Comparison of ENCODE assay signal across 9 mouse cellular contexts in genomic region chr12:55388478-55388877, GRCm38 (mm10). TPM values are rescaled to one million over a fixed set of nuclear protein-coding genes. Genes with fewer than 3 reads are reported as not detected.
DNase-seq lines count a peak whose midpoint lies in the region; ATAC-seq and TF ChIP-seq lines count a peak whose summit lies in the region.
"Had no signal": no experiment of that assay in that cellular context is flagged by ENCODE, and none has a peak within 500 bp of the region (broad histone marks: within the 10 kb centered on the region; RNA-seq: fewer than 3 reads in every experiment).

No protein-coding gene starts in this region.

- H3K4me2 ChIP-seq in hindbrain, embryonic 13.5 days = no peak overlapping the region
- no peak overlapping the region for H3K4me2 ChIP-seq in intestine, postnatal 0 days (replicated peaks; ENCODE audit: low read depth)
- H3K4me2 ChIP-seq in stomach, embryonic 15.5 days = no peak overlapping the region
- no peak overlapping the region for H3K4me2 ChIP-seq in forebrain, embryonic 15.5 days (replicated peaks)
- H3K4me2 ChIP-seq: heart, embryonic 15.5 days had no signal

- no peaks in the 10 kb centered on the region for H3K36me3 ChIP-seq in hindbrain, embryonic 10.5 days
- H3K36me3 ChIP-seq in hindbrain, embryonic 13.5 days = no peaks in the 10 kb centered on the region
- H3K36me3 ChIP-seq in intestine, postnatal 0 days (ENCODE audit: control insufficient read depth, insufficient read depth) = no peaks in the 10 kb centered on the region; the same call in 1 of the 2 replicates
- H3K36me3 ChIP-seq in stomach, embryonic 15.5 days = no peaks in the 10 kb centered on the region
- no peaks in the 10 kb centered on the region for H3K36me3 ChIP-seq in forebrain, embryonic 15.5 days
- H3K36me3 ChIP-seq: heart, embryonic 15.5 days had no signal

- no peak for DNase-seq in hindbrain, embryonic 10.5 days (ENCODE audit: low spot score)
- DNase-seq in c-Kit-positive CD71-negative TER-119-negative erythroid progenitor cells, embryonic 14.5 days (ENCODE audit: low read depth) = peak; percentile 71
- DNase-seq in lung, postnatal 10 days = peak; percentile 86

- H3K27me3 ChIP-seq in hindbrain, embryonic 10.5 days (ENCODE audit: insufficient read depth, poor library complexity, severe bottlenecking) = no peaks in the 10 kb centered on the region
- H3K27me3 ChIP-seq in hindbrain, embryonic 13.5 days = no peaks in the 10 kb centered on the region
- H3K27me3 ChIP-seq in intestine, postnatal 0 days (replicated peaks; ENCODE audit: control insufficient read depth, insufficient read depth, low read length) = no peaks in the 10 kb centered on the region
- H3K27me3 ChIP-seq in stomach, embryonic 15.5 days (replicated peaks) = no peaks in the 10 kb centered on the region
- no peaks in the 10 kb centered on the region for H3K27me3 ChIP-seq in forebrain, embryonic 15.5 days
- H3K27me3 ChIP-seq: heart, embryonic 15.5 days had no signal

- H3K4me1 ChIP-seq in hindbrain, embryonic 10.5 days (replicated peaks) = peaks cover 21% of the 10 kb centered on the region; the same call in 1 of the 2 replicates
- H3K4me1 ChIP-seq in hindbrain, embryonic 13.5 days (replicated peaks) = no peaks in the 10 kb centered on the region
- no peaks in the 10 kb centered on the region for H3K4me1 ChIP-seq in intestine, postnatal 0 days (replicated peaks; ENCODE audit: control insufficient read depth, insufficient read depth, low read length)
- 0 out of 2 replicates have a peak, but pooled peaks cover 6% of the 10 kb centered on the region for H3K4me1 ChIP-seq in stomach, embryonic 15.5 days
- H3K4me1 ChIP-seq in forebrain, embryonic 15.5 days = no peaks in the 10 kb centered on the region

- TF ChIP-seq CTCF in intestine, postnatal 0 days (IDR thresholded peaks at IDR 0.05; ENCODE audit: low read depth) = peak; percentile 64

- H3K9ac ChIP-seq in hindbrain, embryonic 13.5 days = no peak overlapping the region
- no peak overlapping the region for H3K9ac ChIP-seq in intestine, postnatal 0 days (ENCODE audit: low read depth, low read length)
- no peak overlapping the region for H3K9ac ChIP-seq in stomach, embryonic 15.5 days
- no peak overlapping the region for H3K9ac ChIP-seq in forebrain, embryonic 15.5 days (replicated peaks)
- H3K9ac ChIP-seq: heart, embryonic 15.5 days had no signal

- H3K9me3 ChIP-seq in hindbrain, embryonic 10.5 days = no peaks in the 10 kb centered on the region
- no peaks in the 10 kb centered on the region for H3K9me3 ChIP-seq in hindbrain, embryonic 13.5 days
- no peaks in the 10 kb centered on the region for H3K9me3 ChIP-seq in intestine, postnatal 0 days (ENCODE audit: control insufficient read depth)
- no peaks in the 10 kb centered on the region for H3K9me3 ChIP-seq in stomach, embryonic 15.5 days
- no peaks in the 10 kb centered on the region for H3K9me3 ChIP-seq in forebrain, embryonic 15.5 days
- H3K9me3 ChIP-seq: heart, embryonic 15.5 days had no signal

- WGBS in hindbrain, embryonic 10.5 days = 66% methylated on average over 6 of the region's 6 CpGs
- 67% methylated on average over 6 of the region's 6 CpGs for WGBS in hindbrain, embryonic 13.5 days
- 63% methylated on average over 6 of the region's 6 CpGs for WGBS in intestine, postnatal 0 days
- WGBS in stomach, embryonic 15.5 days = 58% methylated on average over 6 of the region's 6 CpGs
- 76% methylated on average over 6 of the region's 6 CpGs for WGBS in forebrain, embryonic 15.5 days

- no peak overlapping the region for H3K4me3 ChIP-seq in hindbrain, embryonic 10.5 days
- H3K4me3 ChIP-seq in hindbrain, embryonic 13.5 days = no peak overlapping the region
- no peak overlapping the region for H3K4me3 ChIP-seq in intestine, postnatal 0 days (ENCODE audit: low read depth, low read length)
- no peak overlapping the region for H3K4me3 ChIP-seq in stomach, embryonic 15.5 days (replicated peaks)
- H3K4me3 ChIP-seq in forebrain, embryonic 15.5 days = no peak overlapping the region
- H3K4me3 ChIP-seq: heart, embryonic 15.5 days had no signal

- no peak for ATAC-seq in hindbrain, embryonic 13.5 days (ENCODE audit: low FRiP score)
- ATAC-seq in CD4-positive, CD25-positive, alpha-beta regulatory T cell, adult 4 months = peak; percentile 45
- ATAC-seq in intestine, postnatal 0 days = peak; percentile 32
- ATAC-seq in stomach, embryonic 15.5 days (ENCODE audit: insufficient read depth, low FRiP score, low read depth) = no peak
- ATAC-seq in forebrain, embryonic 15.5 days (replicated peaks) = no peak

- H3K27ac ChIP-seq in hindbrain, embryonic 10.5 days = peak overlapping the region; percentile 5; the same call in 1 of the 2 replicates
- no peak overlapping the region for H3K27ac ChIP-seq in hindbrain, embryonic 13.5 days
- no peak overlapping the region for H3K27ac ChIP-seq in intestine, postnatal 0 days (ENCODE audit: low read depth, low read length)
- H3K27ac ChIP-seq in stomach, embryonic 15.5 days = peak overlapping the region; percentile 33
- H3K27ac ChIP-seq in forebrain, embryonic 15.5 days (replicated peaks) = no peak overlapping the region

RNA-seq across cellular contexts. Expression of gene Psma6, which starts 4.5 kb away (rescaled TPM):
- polyA plus RNA-seq in hindbrain, embryonic 10.5 days (2016; fragmentation: Nextera tagmentation; extraction: Ambion mirVana) = 497 and 528 TPM in 2 replicates
- polyA plus RNA-seq in hindbrain, embryonic 13.5 days (2015; fragmentation: Nextera tagmentation; extraction: Ambion mirVana) = 444 and 450 TPM in 2 replicates
- 100 to 1,000 TPM; 249 to 250 TPM for polyA plus RNA-seq in CD4-positive, CD25-positive, alpha-beta regulatory T cell, adult 4 months (2017; shearing (Covaris generic))
- 279 and 292 TPM in 2 replicates for polyA plus RNA-seq in intestine, postnatal 0 days (2015; fragmentation: Nextera tagmentation; extraction: Ambion mirVana)
- polyA plus RNA-seq in stomach, embryonic 15.5 days (2015; fragmentation: Nextera tagmentation; extraction: Ambion mirVana) = 392 and 406 TPM in 2 replicates
- 445 and 446 TPM in 2 replicates for polyA plus RNA-seq in forebrain, embryonic 15.5 days (2015; fragmentation: Nextera tagmentation; extraction: Ambion mirVana)

Comparison
In these comparisons a context has a peak if more than half of its experiments do, and no peak if none do; other contexts are left out.
1. H3K27ac ChIP-seq: peak in hindbrain, embryonic 10.5 days (single experiment) and stomach, embryonic 15.5 days (single experiment); none in hindbrain, embryonic 13.5 days (single experiment), intestine, postnatal 0 days (single experiment) and forebrain, embryonic 15.5 days (single experiment).
2. ATAC-seq: peak in CD4-positive, CD25-positive, alpha-beta regulatory T cell, adult 4 months (single experiment) and intestine, postnatal 0 days (single experiment); none in hindbrain, embryonic 13.5 days (single experiment), stomach, embryonic 15.5 days (single experiment) and forebrain, embryonic 15.5 days (single experiment).